Mouse (Mus musculus) naive thymus-derived CD4-positive, alpha-beta T cell, adult 5 months (primary cell): ENCODE data around the gene Galns. TPM values are rescaled to one million over a fixed set of nuclear protein-coding genes. Genes with fewer than 3 reads are reported as not detected.

Experiments
- polyA plus RNA-seq: library from polyadenylated mRNA; unstranded; fragments of 100-300 nt; shearing (Covaris generic); gene quantifications from one replicate; pipeline ENCODE4 v1.2.1, GENCODE M21; 2017

Gene Galns
- 8.7 TPM for polyA plus RNA-seq

GRCm38 (mm10) chr8:122611295-122612133, at the start of gene Galns, which contains the start of gene Trappc2l:
Galns (minus strand) TSS chr8:122611463.
Trappc2l (plus strand) TSS chr8:122611640.

GRCm38 (mm10) chr8:122622727-122623126, 11.5 kb upstream of the Galns start, which contains the start of gene Pabpn1l:
Pabpn1l (minus strand) TSS chr8:122622739.

GRCm38 (mm10) chr8:122576648-122577022, 34.6 kb downstream of the Galns start, which contains the start of gene Aprt:
Aprt (minus strand) TSS chr8:122576909.

GRCm38 (mm10) chr8:122567361-122568108, 43.7 kb downstream of the Galns start, which contains the start of gene Cdt1:
Cdt1 (plus strand) TSS chr8:122568015.

GRCm38 (mm10) chr8:122551265-122552051, 59.8 kb downstream of the Galns start, which contains the start of gene Piezo1:
Piezo1 (minus strand) TSS chr8:122551329.

Other genes with a start within 250 kb of the Galns start
- 61.1 TPM for gene Zc3h18, start 234.9 kb downstream of the Galns start, polyA plus RNA-seq
- gene Il17c, start 189.4 kb downstream of the Galns start, polyA plus RNA-seq, result not detected
- 326 TPM for gene Cyba, start 178.5 kb downstream of the Galns start, polyA plus RNA-seq
- gene Mvd, start 168.0 kb downstream of the Galns start, polyA plus RNA-seq, result 10.9 TPM
- gene Snai3, start 150.7 kb downstream of the Galns start, polyA plus RNA-seq, result 2.1 TPM
- gene Rnf166, start 135.4 kb downstream of the Galns start, polyA plus RNA-seq, result 159 TPM
- 64.6 TPM for gene Ctu2, start 135.3 kb downstream of the Galns start, polyA plus RNA-seq
- 24.9 TPM for gene Piezo1, start 60.1 kb downstream of the Galns start, polyA plus RNA-seq
- 84.7 TPM for gene Cdt1, start 43.4 kb downstream of the Galns start, polyA plus RNA-seq
- 129 TPM for gene Aprt, start 34.6 kb downstream of the Galns start, polyA plus RNA-seq
- gene Trappc2l, start 177 bp upstream of the Galns start, polyA plus RNA-seq, result 34.3 TPM
- not detected for gene Pabpn1l, start 11.3 kb upstream of the Galns start, polyA plus RNA-seq
- gene Cbfa2t3, start 87.6 kb upstream of the Galns start, polyA plus RNA-seq, result not detected
- 3.6 TPM for gene Acsf3, start 164.0 kb upstream of the Galns start, polyA plus RNA-seq
- not detected for gene Cdh15, start 236.5 kb upstream of the Galns start, polyA plus RNA-seq